Mouse (Mus musculus): ENCODE results near the gene Helz2. TPM values are rescaled to one million over a fixed set of nuclear protein-coding genes. Genes with fewer than 3 reads are reported as not detected.
A peak's percentile ranks its signal among the peaks of the same experiment; 100 is the strongest.

Gene Helz2
- total RNA-seq, 2 experiments from 2014 or later = 2.5 to 3.4 TPM

GRCm38 (mm10) chr2:181238091-181238610, 3.7 kb downstream of the Helz2 start:
- DNase-seq = no peak

- DNase-seq = no peak
Measured at GRCm38 (mm10) chr2:181237251-181238014, 4.4 kb downstream of the Helz2 start.

DNA sequence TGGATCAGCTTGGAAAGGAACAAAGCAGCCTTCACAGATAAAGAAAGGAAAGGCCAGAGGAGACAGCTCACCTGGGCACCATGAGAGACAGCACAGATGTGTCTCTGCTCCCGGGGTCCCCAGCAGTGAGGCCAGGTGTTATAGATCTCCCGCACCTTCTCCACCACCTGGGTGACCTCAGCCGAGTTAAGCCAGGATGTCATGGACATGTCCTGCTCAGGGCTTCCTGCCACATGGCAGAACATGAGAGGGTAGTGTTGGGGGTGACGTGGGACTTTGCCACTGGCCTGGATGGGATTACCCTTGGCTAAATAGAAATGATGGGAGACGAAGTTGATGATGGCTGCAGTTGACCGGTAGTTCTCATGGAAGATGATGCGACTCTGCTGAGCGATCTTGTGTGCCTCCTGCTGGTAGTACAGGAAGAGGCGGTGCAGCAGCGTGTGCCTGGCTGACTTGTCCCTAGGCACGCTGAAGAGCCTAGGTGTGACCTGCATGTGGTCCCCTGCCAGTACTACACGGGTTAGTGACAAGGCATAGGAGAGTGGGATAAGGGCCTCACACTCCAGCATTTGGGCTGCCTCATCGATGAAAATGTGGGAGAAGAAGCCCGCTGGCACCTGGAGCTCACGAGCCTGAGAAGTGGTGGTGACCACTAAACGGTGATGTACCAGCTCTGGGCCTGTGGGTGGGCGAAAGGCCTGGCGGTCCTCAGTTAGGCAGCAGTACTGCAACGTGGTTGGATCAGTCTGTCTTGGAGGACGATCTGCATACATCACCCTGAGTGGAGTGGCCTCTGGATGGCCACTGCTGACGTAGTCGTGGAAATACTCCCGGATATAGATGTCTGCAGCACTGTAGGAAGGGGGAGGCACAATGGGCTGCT, 5.9 kb downstream of the Helz2 start:
- DNase-seq = no peak

DNA sequence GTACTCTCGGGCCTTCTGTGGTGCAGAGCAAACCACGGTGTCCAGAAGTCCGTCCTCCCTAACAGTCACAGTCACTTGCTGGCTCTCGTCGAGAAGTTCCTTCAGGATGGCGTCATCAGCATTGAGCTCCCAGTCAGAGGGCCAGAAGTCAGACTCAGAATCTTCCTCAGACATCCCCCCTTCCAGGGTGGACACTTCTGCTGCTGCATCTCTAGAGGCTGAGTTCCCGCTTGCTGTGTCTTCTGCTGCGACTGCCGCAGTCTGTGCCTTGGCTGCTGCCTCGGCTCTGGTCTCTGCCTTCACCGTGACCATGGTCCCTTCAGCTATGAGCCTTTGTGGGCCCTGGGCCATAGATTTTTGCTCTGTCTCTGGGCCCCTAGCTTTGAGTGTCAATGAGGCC, 7.1 kb downstream of the Helz2 start:
- DNase-seq = no peak

DNA sequence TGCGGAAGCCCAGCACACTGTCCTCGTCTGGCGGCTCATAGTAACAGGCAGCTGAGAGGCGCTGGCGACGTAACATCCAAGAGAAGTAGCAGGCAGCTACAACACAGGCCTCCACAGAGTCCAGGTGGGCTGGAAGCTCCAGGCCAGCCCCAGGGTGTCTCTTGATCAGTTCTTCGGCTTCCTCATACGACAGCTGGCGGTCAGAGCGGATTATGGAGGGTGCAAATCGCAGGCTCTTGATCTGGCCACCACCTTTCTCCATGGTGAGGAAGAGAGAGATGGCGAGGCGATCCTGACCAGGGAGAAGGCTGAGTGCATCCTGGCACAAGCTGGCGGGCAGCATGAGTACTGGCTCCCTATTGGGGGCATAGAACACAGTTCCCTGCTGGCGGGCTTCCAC, 8.4 kb downstream of the Helz2 start:
- DNase-seq = no peak

- no peak for DNase-seq
Measured at GRCm38 (mm10) chr2:181231171-181231570, 10.7 kb downstream of the Helz2 start.

- no peak for DNase-seq
Measured at GRCm38 (mm10) chr2:181228335-181228734, 13.5 kb downstream of the Helz2 start.

DNA sequence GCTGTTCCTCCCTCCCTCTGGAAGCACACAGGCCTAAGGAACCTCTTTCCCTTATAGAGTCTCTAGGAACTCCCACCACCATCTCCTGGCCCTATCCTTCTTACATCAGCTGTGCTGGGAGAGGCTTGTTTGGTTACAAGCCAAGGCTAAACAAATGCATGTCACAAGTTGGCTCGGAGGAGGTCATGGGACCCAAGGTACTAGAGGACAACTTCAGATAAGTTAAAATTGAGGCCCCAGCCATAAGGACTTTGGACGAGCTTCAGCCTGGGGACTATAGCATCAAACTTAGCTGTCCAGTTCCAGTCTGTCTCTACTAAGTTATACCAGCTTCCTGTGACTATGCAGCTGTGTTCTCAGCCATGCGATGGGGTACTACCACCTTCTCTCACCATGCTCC, 14.7 kb downstream of the Helz2 start:
- no peak for DNase-seq

DNA sequence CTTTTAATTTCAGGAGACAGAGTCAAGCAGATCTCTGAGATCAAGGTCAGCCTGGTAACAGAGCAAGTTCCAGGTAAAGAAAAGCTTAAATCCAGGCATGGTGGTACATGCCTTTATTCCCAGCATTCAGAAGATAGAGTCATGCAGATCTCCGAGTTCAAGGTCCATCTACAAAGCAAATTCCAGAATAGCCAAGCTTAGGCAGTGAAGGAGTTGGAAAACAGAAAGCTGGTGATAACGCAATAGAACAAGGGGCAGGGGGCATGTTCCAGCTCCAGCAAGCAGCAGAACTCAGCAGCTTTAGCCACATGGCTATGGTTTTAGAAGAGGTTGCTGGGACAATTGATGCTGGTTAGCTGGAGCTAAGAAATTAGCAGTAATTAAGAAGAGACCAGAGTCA, 16.8 kb downstream of the Helz2 start:
- no peak for DNase-seq

- DNase-seq = no peak
Measured at GRCm38 (mm10) chr2:181220361-181220760, 21.5 kb downstream of the Helz2 start.

- DNase-seq = peak; percentile 73
Measured at GRCm38 (mm10) chr2:181219538-181220216, 22.1 kb downstream of the Helz2 start, which contains the start of gene Fndc11. Gene Fndc11 (plus strand): TSS chr2:181220013.

DNA sequence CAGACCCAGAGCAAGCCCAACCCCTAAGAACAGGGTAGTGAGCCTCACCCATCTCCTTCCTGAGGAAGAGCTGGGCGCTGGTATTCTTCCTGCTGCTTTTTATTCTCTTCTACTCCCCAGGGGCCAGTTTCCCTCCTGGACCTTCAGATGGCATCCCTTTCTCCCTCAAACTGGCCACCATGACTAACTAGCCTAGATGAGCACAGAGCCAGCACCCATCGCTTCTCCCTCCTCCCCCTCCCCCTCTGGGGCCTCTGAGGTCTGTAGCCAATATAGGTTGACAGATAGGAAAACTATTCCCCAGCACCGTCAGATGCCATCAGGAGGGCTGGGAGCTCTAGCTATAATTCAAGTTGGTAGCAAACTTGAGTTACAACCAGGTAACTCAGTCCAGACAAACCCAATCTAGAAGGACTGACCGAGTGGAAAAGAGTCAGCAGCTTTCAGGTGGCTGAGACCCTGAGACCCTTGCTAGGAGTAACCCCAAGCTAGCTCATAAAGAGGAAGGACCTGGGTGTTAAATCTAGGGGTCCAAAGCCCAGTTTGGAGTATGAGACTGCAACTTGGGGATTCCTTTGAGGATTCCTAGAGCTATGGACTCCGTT, 22.8 kb downstream of the Helz2 start:
- no peak for DNase-seq

- DNase-seq = no peak
Measured at GRCm38 (mm10) chr2:181216037-181216436, 25.8 kb downstream of the Helz2 start.

GRCm38 (mm10) chr2:181213021-181213445, 28.8 kb downstream of the Helz2 start, which contains the start of gene Srms:
Gene Srms (minus strand): TSS chr2:181213185.
- no peak for DNase-seq

- DNase-seq = no peak
Measured at GRCm38 (mm10) chr2:181212389-181213020, 29.3 kb downstream of the Helz2 start.

- no peak for DNase-seq
Measured at GRCm38 (mm10) chr2:181206118-181206517, 35.7 kb downstream of the Helz2 start.

- DNase-seq = no peak
Measured at GRCm38 (mm10) chr2:181205678-181206077, 36.1 kb downstream of the Helz2 start.

GRCm38 (mm10) chr2:181202886-181203285, 38.9 kb downstream of the Helz2 start:
- no peak for DNase-seq

DNA sequence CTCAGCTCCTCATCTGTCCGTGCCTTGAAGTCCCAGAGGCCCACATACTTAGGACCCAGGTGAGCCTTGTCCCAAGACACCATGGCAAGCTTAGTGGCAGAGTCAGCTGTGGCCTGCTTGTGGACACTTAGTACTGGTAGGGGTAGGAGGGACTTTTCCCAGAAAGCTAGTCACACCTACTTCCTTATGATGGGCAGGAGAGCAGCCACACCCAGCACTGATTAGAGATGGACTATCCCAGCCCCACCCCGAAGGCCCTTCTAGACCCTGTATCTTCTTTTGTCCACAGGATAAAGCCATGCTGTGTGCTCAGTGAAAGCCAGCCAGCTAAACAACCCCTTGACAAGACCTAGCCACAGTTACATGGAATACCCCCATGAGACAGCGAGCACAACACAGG, 39.4 kb downstream of the Helz2 start, which contains the start of gene Ptk6:
TSS of gene Ptk6 (minus strand) at position 368 of the 400 bp plus-strand sequence.
- DNase-seq = no peak

DNA sequence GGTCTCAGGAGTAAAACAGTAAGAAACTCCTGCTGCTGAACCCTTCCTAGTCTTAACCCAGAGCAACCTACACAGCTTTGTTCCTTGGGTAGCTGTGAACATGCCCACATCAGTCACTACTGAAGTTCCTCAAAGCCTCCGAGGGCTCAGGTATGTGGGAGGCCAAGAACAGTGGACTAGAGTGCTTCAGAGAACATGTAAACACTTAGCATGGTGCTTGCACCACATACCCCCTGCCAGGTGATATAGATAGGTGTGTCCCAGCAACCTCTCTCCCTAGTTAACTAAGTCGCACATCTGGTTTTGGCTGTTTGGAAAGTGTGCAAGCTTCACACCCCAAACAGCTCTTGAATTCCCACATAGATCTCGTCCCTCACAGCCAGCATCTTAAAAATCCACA, 40.2 kb downstream of the Helz2 start:
- DNase-seq = no peak

- DNase-seq = no peak
Measured at GRCm38 (mm10) chr2:181196628-181197300, 45.1 kb downstream of the Helz2 start.

Data from gastrocnemius, postnatal 25 days (tissue).